Mouse (Mus musculus) forebrain, embryonic 16.5 days (tissue): ENCODE measurements at regions not wholly inside any gene's neighbourhood (a gene's known extent, or its start where the extent isn't known, plus 50 kb on each side); places are given as distances from the start of the nearest gene placed in this dataset.

Experiments
- ATAC-seq: fragments of 200-750 bp; cut with Nextera tagmentation; 2 replicates; pipeline ENCODE4 v1.8.0; 2017; ENCODE audit warnings: mild to moderate bottlenecking, moderate library complexity
- H3K27ac ChIP-seq: fragments of 300-500 bp; sonication (generic); 2 replicates; pipeline ENCODE4 v1.5.1; 2014; ENCODE audit warnings: low read length, control low read depth
- H3K27me3 ChIP-seq: fragments of 300-500 bp; sonication (generic); replicated peaks from 2 replicates; pipeline ENCODE4 v1.6.1; 2014; ENCODE audit warnings: low read length; ENCODE audit not compliant: control insufficient read depth, insufficient read depth
- H3K36me3 ChIP-seq: fragments of 300-500 bp; sonication (generic); 2 replicates; pipeline ENCODE4 v1.6.1; 2014; ENCODE audit not compliant: control insufficient read depth, insufficient read depth
- H3K4me1 ChIP-seq: fragments of 300-500 bp; sonication (generic); replicated peaks from 2 replicates; pipeline ENCODE4 v1.6.1; 2014; ENCODE audit warnings: low read length; ENCODE audit not compliant: control insufficient read depth, insufficient read depth
- H3K4me2 ChIP-seq: fragments of 300-500 bp; sonication (generic); 2 replicates; pipeline ENCODE4 v1.6.1; 2014; ENCODE audit warnings: mild to moderate bottlenecking, low read length, control low read depth
- H3K4me3 ChIP-seq: fragments of 300-500 bp; sonication (generic); replicated peaks from 2 replicates; pipeline ENCODE4 v1.5.1; 2014; ENCODE audit warnings: mild to moderate bottlenecking, low read length, control low read depth
- H3K9ac ChIP-seq: fragments of 300-500 bp; sonication (generic); replicated peaks from 2 replicates; pipeline ENCODE4 v1.6.1; 2014; ENCODE audit warnings: low read depth, low read length, control low read depth
- H3K9me3 ChIP-seq: fragments of 300-500 bp; sonication (generic); 2 replicates; pipeline ENCODE4 v1.6.1; 2016; ENCODE audit warnings: low read length; ENCODE audit not compliant: control insufficient read depth
- WGBS: fragments of 180-500 bp; shearing (Covaris S2); extraction: QIAGEN DNeasy Blood & Tissue Kit; methylation state at CpG from one replicate; pipeline ENCODE4 v1.1.7; 2014; 5-methylcytosine and 5-hydroxymethylcytosine counted together

DNA sequence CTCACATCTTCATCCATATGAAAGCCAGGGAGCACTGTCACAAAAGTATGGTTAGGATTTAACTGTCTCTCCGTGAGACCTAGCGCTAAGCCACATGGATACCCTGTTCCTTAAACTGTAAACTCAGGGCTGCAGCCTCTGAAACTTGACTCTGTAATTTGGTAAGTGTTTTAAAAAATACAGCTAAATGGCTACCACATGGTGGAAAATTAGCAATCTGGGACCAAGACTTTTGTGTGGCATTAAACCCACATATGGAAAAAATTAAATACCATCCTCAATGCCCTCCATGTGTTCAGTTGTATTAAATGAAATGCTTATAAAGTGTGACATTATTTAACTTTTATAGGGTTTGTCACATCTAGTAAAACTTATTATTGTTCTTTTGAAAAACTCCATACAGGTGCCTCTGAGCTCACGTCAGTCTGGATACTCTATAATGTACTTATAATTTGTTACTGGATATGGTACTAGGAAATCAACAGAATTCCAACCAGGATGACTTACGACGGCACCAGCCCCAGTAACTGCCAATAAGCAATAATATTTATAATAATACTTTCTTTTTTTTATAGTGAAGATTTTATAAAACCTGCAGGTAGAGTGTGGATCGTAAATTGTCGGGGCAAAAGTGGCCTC lies 131.0 kb upstream of the Frg1 start:
- Histone ChIP-seq H3K36me3 (no peaks in the 10 kb centered on the region), H3K9me3 (no peaks in the 10 kb centered on the region), H3K4me1 (peaks cover 4% of the 10 kb centered on the region), H3K4me2 (no peak overlapping the region), H3K9ac (no peak overlapping the region), H3K27ac (no peak overlapping the region), H3K27me3 (no peaks in the 10 kb centered on the region), H3K4me3 (no peak overlapping the region)
- WGBS, result 89% methylated on average over 7 of the region's 7 CpGs
- ATAC-seq, result no peak

DNA sequence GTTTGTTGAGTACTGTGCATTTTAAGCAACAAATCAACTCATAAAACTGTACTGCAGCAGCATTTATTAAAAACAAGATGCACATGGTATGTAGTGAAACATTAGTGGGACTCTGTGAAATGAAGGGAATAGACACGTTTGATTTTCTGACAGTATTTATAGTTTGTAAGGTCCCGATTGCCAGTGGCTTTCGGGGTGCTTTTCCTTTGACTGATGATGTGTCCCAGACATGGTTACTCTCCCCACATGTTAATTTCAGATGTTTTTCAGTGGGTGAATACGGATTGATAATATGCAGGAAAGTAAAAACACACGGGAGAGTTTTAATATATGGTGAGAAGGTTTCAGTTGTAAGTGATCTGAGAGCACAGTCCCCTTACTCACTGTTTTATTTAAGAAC lies 115.3 kb upstream of the Frg1 start:
- H3K9ac ChIP-seq, result no peak overlapping the region
- 89% methylated on average over 5 of the region's 5 CpGs for WGBS

DNA sequence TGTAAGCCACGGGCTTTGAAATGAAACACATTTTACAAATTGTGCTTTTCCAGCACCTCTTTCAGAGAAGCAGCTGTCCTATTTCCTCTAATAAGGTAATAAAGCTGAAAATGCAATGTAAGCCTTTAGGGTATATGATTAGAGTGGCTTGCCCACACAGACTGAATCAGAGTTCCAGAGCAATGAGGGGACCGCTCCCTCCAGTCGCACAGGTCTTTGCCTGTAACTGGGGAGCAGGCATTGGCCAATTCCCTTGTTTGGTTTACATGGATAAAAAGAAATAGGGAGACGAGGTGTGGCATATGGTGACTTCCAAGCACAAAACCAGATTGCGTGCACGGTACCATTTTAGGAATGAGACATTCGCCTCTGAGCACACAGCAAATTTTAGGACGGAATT lies 112.7 kb upstream of the Frg1 start:
- no peak overlapping the region for H3K4me3 ChIP-seq
- WGBS, result 86% methylated on average over 8 of the region's 8 CpGs
- no peak overlapping the region for H3K9ac ChIP-seq
- H3K4me1 ChIP-seq, result no peaks in the 10 kb centered on the region
- H3K36me3 ChIP-seq, result no peaks in the 10 kb centered on the region
- no peak for ATAC-seq
- no peaks in the 10 kb centered on the region for H3K9me3 ChIP-seq
- H3K27ac ChIP-seq, result no peak overlapping the region
- H3K4me2 ChIP-seq, result no peak overlapping the region
- no peaks in the 10 kb centered on the region for H3K27me3 ChIP-seq

More for the DNA sequence above, 115.3 kb upstream of the Frg1 start:
- H3K4me3 ChIP-seq, result no peak overlapping the region
- H3K36me3 ChIP-seq, result no peaks in the 10 kb centered on the region
- no peaks in the 10 kb centered on the region for H3K9me3 ChIP-seq
- no peak overlapping the region for H3K27ac ChIP-seq
- no peak overlapping the region for H3K4me2 ChIP-seq
- H3K27me3 ChIP-seq, result no peaks in the 10 kb centered on the region
- ATAC-seq, result no peak
- no peaks in the 10 kb centered on the region for H3K4me1 ChIP-seq

DNA sequence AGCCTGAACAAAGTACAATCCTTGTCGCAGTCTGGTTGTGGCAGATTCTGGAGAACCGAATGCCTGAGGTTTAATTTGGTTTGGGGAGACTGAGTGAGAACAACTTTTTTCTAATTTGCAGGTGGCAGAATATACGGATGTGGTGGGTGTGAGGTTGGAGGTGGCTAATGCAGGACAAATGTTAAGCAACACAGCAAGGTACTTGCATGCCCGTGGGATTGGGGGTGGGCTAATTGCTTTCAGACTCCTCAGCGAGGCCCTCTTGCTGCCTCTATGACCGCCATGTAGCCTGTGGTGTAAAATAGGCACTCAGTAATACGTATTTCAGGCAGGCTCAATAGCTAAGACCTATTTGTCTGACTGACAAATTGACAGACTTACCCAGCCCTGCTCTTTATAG lies 109.4 kb upstream of the Frg1 start:
- Histone ChIP-seq H3K27me3 (no peaks in the 10 kb centered on the region), H3K9me3 (no peaks in the 10 kb centered on the region), H3K9ac (no peak overlapping the region), H3K4me2 (no peak overlapping the region), H3K36me3 (no peaks in the 10 kb centered on the region), H3K4me3 (no peak overlapping the region), H3K4me1 (no peaks in the 10 kb centered on the region), H3K27ac (no peak overlapping the region)
- 66% methylated on average over 7 of the region's 7 CpGs for WGBS
- ATAC-seq, result no peak

DNA sequence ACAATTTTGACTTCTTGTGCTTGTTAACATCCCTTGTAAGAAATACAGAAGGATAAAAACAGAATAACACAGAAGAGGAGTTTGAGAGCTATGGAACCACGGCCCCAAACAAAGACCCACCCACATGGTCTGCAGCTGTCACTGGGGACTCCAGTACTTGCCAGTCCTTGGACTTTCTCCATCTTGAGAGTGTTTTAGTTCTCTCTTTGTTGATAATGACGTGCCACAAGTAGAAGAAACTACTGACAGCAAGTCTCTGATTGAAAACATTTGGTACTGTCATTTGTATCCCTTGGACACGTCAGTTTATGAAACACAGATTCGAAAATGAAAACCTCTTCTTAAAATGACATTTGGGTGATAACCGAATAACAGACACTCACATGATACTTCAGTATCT lies 68.3 kb upstream of the Frg1 start:
- Histone ChIP-seq H3K9me3 (no peaks in the 10 kb centered on the region), H3K4me1 (no peaks in the 10 kb centered on the region), H3K4me3 (no peak overlapping the region), H3K36me3 (no peaks in the 10 kb centered on the region), H3K9ac (no peak overlapping the region), H3K27ac (no peak overlapping the region), H3K27me3 (no peaks in the 10 kb centered on the region), H3K4me2 (no peak overlapping the region)
- ATAC-seq, result no peak
- WGBS, result 84% methylated on average over 5 of the region's 5 CpGs

DNA sequence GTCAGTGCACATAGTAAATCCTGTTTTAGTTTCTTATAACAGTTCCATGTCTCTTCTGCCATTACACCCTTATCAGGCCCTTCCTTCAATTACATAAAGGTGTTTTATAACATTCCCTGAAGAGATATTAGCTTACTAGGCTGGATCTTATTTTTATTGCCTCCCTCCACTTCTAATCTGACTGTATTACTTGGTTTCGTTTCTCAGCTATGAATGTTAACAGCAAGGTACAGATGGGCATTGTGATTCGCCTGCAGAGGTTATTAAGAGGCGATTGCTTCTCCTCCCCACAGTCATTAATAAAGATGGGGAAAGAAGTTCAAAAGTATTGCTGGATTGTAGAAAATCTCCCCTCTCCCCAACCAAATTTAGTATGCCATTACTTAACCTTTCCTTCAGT lies 66.4 kb upstream of the Frg1 start:
- H3K27ac ChIP-seq, result no peak overlapping the region
- no peak overlapping the region for H3K4me2 ChIP-seq
- H3K27me3 ChIP-seq, result no peaks in the 10 kb centered on the region
- no peaks in the 10 kb centered on the region for H3K36me3 ChIP-seq
- no peaks in the 10 kb centered on the region for H3K9me3 ChIP-seq
- no peak overlapping the region for H3K4me3 ChIP-seq
- no peak overlapping the region for H3K9ac ChIP-seq
- 68% methylated on average over 3 of the region's 3 CpGs for WGBS
- no peaks in the 10 kb centered on the region for H3K4me1 ChIP-seq
- ATAC-seq, result no peak

DNA sequence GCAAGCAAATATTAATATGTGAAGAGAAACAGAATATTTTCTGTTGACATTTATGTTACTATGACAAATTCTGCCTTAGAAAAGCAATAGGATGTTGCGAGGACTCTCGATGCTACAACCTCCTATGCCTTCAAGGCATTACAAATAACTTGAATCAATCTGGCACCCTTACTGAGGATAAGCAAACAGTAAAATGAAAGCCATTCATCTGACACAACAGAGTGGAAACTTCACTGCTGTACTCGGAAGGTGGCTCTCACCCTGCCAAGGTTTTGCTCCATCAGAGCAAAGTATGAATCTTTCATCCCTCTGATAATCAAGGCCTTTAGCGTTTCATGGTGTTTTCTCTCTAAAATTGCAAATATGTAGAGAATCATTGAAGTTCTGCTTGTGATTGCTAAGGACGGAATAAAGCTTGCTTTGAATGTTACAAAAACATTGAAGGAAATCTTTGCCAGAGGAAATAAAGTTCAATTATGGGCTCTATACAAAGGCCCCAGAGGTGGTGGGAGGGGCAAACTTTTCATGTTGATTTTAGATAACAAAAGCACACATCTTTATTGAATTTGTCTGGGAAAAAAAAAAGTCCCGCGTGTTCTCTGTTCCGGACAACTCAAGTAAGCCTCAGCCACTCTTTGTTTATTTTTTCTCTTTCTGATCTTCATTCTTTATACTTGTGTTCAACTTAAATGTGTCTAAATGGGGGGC lies 56.3 kb upstream of the Frg1 start:
- Histone ChIP-seq H3K27ac (no peak overlapping the region), H3K4me1 (no peaks in the 10 kb centered on the region), H3K9me3 (no peaks in the 10 kb centered on the region), H3K27me3 (no peaks in the 10 kb centered on the region), H3K4me3 (no peak overlapping the region), H3K9ac (no peak overlapping the region), H3K36me3 (no peaks in the 10 kb centered on the region), H3K4me2 (no peak overlapping the region)
- no peak for ATAC-seq
- 61% methylated on average over 8 of the region's 8 CpGs for WGBS

DNA sequence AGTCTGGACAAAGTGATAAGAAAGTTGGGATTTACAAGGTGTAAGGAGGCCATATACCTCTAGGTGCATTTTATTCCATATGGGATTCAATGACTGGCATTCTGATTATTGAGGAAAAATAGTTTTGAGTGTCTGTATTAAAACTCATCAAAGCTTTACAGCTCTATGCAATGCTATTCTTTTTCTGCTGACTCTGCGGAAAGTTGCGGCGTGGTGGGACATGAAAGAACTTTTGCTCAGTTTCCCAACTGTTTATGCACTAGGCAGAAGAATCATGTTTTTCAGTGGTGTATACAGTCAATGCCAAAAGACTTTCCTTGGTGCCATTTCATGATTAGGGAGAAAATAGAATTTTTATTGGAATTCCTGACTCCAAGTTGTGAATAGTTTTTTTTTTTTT lies 55.4 kb upstream of the Frg1 start:
- H3K4me3 ChIP-seq, result no peak overlapping the region
- H3K36me3 ChIP-seq, result no peaks in the 10 kb centered on the region
- no peak for ATAC-seq
- WGBS, result 100% methylated on average over 3 of the region's 3 CpGs
- H3K4me2 ChIP-seq, result no peak overlapping the region
- no peak overlapping the region for H3K9ac ChIP-seq
- H3K27me3 ChIP-seq, result no peaks in the 10 kb centered on the region
- no peaks in the 10 kb centered on the region for H3K4me1 ChIP-seq
- H3K9me3 ChIP-seq, result no peaks in the 10 kb centered on the region
- no peak overlapping the region for H3K27ac ChIP-seq
